Mouse (Mus musculus): ENCODE results near the gene Ganc. TPM values are rescaled to one million over a fixed set of nuclear protein-coding genes. Genes with fewer than 3 reads are reported as not detected.

Gene Ganc
- polyA plus RNA-seq, 1 experiment = 16.7 TPM

GRCm38 (mm10) chr2:120484241-120484640, 80.5 kb downstream of the Ganc start:
- Histone ChIP-seq H3K4me1 (ENCODE audit: control insufficient read depth, insufficient read depth, low read length) (no peaks in the 10 kb centered on the region), H3K4me3 (replicated peaks; ENCODE audit: extremely low read depth, low read depth, low read length) (no peak overlapping the region)
- WGBS = 89% methylated on average over 3 of the region's 3 CpGs
- DNase-seq = no peak
- TF ChIP-seq POLR2A (IDR thresholded peaks at IDR 0.05; ENCODE audit: borderline replicate concordance, extremely low read depth, low read depth, low read length) = no peak
- TF ChIP-seq CTCF (IDR thresholded peaks at IDR 0.05; ENCODE audit: insufficient read depth, low read length) = no peak

DNA sequence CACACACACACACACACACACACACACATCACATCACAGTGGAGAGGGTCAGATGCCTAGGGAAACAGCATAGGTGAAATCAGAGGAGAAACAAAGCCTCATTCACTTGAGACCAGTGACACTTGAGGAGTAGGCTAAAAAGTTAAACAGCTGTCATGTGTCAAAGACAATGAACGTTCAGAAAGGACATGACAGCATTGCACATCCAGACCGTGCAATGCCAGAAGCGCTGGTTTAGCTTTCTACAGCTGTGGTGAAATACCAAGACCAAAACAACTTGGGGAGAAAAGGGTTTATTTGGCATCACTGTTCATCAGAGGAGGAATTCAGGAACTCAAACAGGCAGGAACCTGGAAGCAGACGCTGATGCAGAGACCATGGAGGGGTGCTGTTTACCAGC, 89.6 kb downstream of the Ganc start:
- 48% methylated on average over 4 of the region's 4 CpGs for WGBS
- no peak for DNase-seq
- no peaks in the 10 kb centered on the region for H3K4me1 ChIP-seq (ENCODE audit: control insufficient read depth, insufficient read depth, low read length)

GRCm38 (mm10) chr2:120496511-120496910, 92.8 kb downstream of the Ganc start:
- Histone ChIP-seq H3K4me3 (replicated peaks; ENCODE audit: extremely low read depth, low read depth, low read length) (no peak overlapping the region), H3K4me1 (ENCODE audit: control insufficient read depth, insufficient read depth, low read length) (0 out of 2 replicates have a peak, but pooled peaks cover 3% of the 10 kb centered on the region)
- no peak for TF ChIP-seq CTCF (IDR thresholded peaks at IDR 0.05; ENCODE audit: insufficient read depth, low read length)
- no peak for TF ChIP-seq POLR2A (IDR thresholded peaks at IDR 0.05; ENCODE audit: borderline replicate concordance, extremely low read depth, low read depth, low read length)
- WGBS = 42% methylated on average over 3 of the region's 3 CpGs
- DNase-seq = no peak

More for the DNA sequence above, 89.6 kb downstream of the Ganc start:
- H3K4me3 ChIP-seq (replicated peaks; ENCODE audit: extremely low read depth, low read depth, low read length) = no peak overlapping the region
- TF ChIP-seq CTCF (IDR thresholded peaks at IDR 0.05; ENCODE audit: insufficient read depth, low read length) (no peak), POLR2A (IDR thresholded peaks at IDR 0.05; ENCODE audit: borderline replicate concordance, extremely low read depth, low read depth, low read length) (no peak)

DNA sequence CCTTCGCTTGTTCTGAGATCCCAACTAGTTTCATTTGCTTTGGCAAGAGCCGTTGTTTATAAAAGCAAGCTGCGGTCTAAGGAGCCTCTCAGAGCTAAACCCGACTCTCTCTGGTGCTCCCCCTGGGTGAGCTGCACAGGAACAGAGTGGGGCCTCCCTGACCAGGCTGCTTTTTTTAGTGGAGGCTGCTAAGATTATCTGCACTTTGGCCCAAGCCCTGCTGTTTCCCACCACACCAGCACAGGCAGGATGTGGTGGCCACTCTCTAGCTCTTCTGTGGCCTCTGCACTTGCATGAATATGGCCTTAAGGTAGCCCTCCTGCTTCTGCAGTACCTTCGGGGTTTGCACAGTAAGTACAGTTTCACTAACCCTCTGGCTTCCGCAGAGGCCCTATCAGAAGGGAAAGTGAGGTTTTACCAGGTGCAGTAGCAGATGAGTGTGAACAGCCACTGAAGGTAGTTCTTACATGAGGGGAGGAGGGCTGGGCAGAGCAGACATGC, 96.3 kb downstream of the Ganc start:
- H3K4me1 ChIP-seq (ENCODE audit: control insufficient read depth, insufficient read depth, low read length) = 0 out of 2 replicates have a peak, but pooled peaks cover 3% of the 10 kb centered on the region
- no peak for DNase-seq
- no peak overlapping the region for H3K4me3 ChIP-seq (replicated peaks; ENCODE audit: extremely low read depth, low read depth, low read length)
- WGBS = 23% methylated on average over 6 of the region's 6 CpGs
- no peak for TF ChIP-seq POLR2A (IDR thresholded peaks at IDR 0.05; ENCODE audit: borderline replicate concordance, extremely low read depth, low read depth, low read length)
- no peak for TF ChIP-seq CTCF (IDR thresholded peaks at IDR 0.05; ENCODE audit: insufficient read depth, low read length)

- Histone ChIP-seq H3K4me3 (replicated peaks; ENCODE audit: extremely low read depth, low read depth, low read length) (no peak overlapping the region), H3K4me1 (ENCODE audit: control insufficient read depth, insufficient read depth, low read length) (0 out of 2 replicates have a peak, but pooled peaks cover 3% of the 10 kb centered on the region)
- 40% methylated on average over 17 of the region's 17 CpGs for WGBS
- no peak for DNase-seq
- no peak for TF ChIP-seq POLR2A (IDR thresholded peaks at IDR 0.05; ENCODE audit: borderline replicate concordance, extremely low read depth, low read depth, low read length)
- TF ChIP-seq CTCF (IDR thresholded peaks at IDR 0.05; ENCODE audit: insufficient read depth, low read length) = no peak
Observed at GRCm38 (mm10) chr2:120501136-120501918, 97.6 kb downstream of the Ganc start.

GRCm38 (mm10) chr2:120501931-120502604, 98.4 kb downstream of the Ganc start:
- TF ChIP-seq POLR2A (IDR thresholded peaks at IDR 0.05; ENCODE audit: borderline replicate concordance, extremely low read depth, low read depth, low read length) (no peak), CTCF (IDR thresholded peaks at IDR 0.05; ENCODE audit: insufficient read depth, low read length) (no peak)
- 57% methylated on average over 13 of the region's 13 CpGs for whole genome bisulfite sequencing
- DNase-seq = no peak
- no peak overlapping the region for H3K4me3 ChIP-seq (replicated peaks; ENCODE audit: extremely low read depth, low read depth, low read length)
- 0 out of 2 replicates have a peak, but pooled peaks cover 3% of the 10 kb centered on the region for H3K4me1 ChIP-seq (ENCODE audit: control insufficient read depth, insufficient read depth, low read length)

DNA sequence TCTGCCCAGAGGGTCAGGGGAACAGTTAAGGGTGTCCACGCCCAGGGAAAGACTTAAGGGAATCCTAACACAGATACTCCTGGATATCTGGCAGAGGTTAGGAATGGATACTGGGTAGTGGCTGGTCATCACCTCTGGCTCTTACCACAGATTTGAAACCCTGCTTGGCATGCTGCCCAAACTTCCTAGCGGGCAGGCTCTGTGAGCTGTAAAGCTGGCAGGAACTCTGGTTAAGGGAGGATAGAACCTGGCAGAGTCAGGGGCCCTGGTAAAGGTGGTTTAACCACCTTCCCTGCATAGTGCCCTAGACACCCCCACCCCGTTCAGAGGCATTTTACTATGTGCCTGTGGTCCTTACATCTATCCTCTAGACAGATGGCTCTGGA, 98.9 kb downstream of the Ganc start:
- WGBS = 51% methylated on average over 3 of the region's 3 CpGs
- DNase-seq = no peak
- TF ChIP-seq CTCF (IDR thresholded peaks at IDR 0.05; ENCODE audit: insufficient read depth, low read length) (no peak), POLR2A (IDR thresholded peaks at IDR 0.05; ENCODE audit: borderline replicate concordance, extremely low read depth, low read depth, low read length) (no peak)
- 0 out of 2 replicates have a peak, but pooled peaks cover 3% of the 10 kb centered on the region for H3K4me1 ChIP-seq (ENCODE audit: control insufficient read depth, insufficient read depth, low read length)
- H3K4me3 ChIP-seq (replicated peaks; ENCODE audit: extremely low read depth, low read depth, low read length) = no peak overlapping the region

GRCm38 (mm10) chr2:120503094-120503493, 99.4 kb downstream of the Ganc start:
- no peak for DNase-seq
- TF ChIP-seq CTCF (IDR thresholded peaks at IDR 0.05; ENCODE audit: insufficient read depth, low read length) (no peak), POLR2A (IDR thresholded peaks at IDR 0.05; ENCODE audit: borderline replicate concordance, extremely low read depth, low read depth, low read length) (no peak)
- Histone ChIP-seq H3K4me3 (replicated peaks; ENCODE audit: extremely low read depth, low read depth, low read length) (no peak overlapping the region), H3K4me1 (ENCODE audit: control insufficient read depth, insufficient read depth, low read length) (0 out of 2 replicates have a peak, but pooled peaks cover 3% of the 10 kb centered on the region)
- 81% methylated on average over 6 of the region's 6 CpGs for WGBS

GRCm38 (mm10) chr2:120503992-120504391, 100.3 kb downstream of the Ganc start:
- 0 out of 2 replicates have a peak, but pooled peaks cover 3% of the 10 kb centered on the region for H3K4me1 ChIP-seq (ENCODE audit: control insufficient read depth, insufficient read depth, low read length)
- WGBS = 72% methylated on average over 5 of the region's 5 CpGs
- no peak for TF ChIP-seq POLR2A (IDR thresholded peaks at IDR 0.05; ENCODE audit: borderline replicate concordance, extremely low read depth, low read depth, low read length)
- TF ChIP-seq CTCF (IDR thresholded peaks at IDR 0.05; ENCODE audit: insufficient read depth, low read length) = no peak
- no peak overlapping the region for H3K4me3 ChIP-seq (replicated peaks; ENCODE audit: extremely low read depth, low read depth, low read length)
- no peak for DNase-seq

Other genes starting within 250 kb of the Ganc start
- gene Ehd4, start 249.3 kb upstream of the Ganc start, polyA plus RNA-seq (2012; rRNA removed) = 236 and 247 TPM in 2 replicates
- gene Pla2g4e, start 158.6 kb upstream of the Ganc start, polyA plus RNA-seq (2012; rRNA removed) = 0.24 and 6.3 TPM in 2 replicates
- 2.2 TPM in 1 of 2 replicates, not detected in the other for gene Pla2g4d, start 114.7 kb upstream of the Ganc start, polyA plus RNA-seq (2012; rRNA removed)
- 4.4 and 12.4 TPM in 2 replicates for gene Pla2g4f, start 89.7 kb upstream of the Ganc start, polyA plus RNA-seq (2012; rRNA removed)
- 25.0 and 27.0 TPM in 2 replicates for gene Vps39, start 50.8 kb upstream of the Ganc start, polyA plus RNA-seq (2012; rRNA removed)
- gene Tmem87a, start 217 bp downstream of the Ganc start, polyA plus RNA-seq (2012; rRNA removed) = 8.5 and 15.7 TPM in 2 replicates
- gene Capn3, start 52.1 kb downstream of the Ganc start, polyA plus RNA-seq (2012; rRNA removed) = 0.54 and 3.5 TPM in 2 replicates
- 48.6 and 51.0 TPM in 2 replicates for gene Zfp106, start 159.9 kb downstream of the Ganc start, polyA plus RNA-seq (2012; rRNA removed)
- gene Snap23, start 163.8 kb downstream of the Ganc start, polyA plus RNA-seq (2012; rRNA removed) = 5.2 and 11.1 TPM in 2 replicates
- 2.1 and 3.2 TPM in 2 replicates for gene Haus2, start 205.5 kb downstream of the Ganc start, polyA plus RNA-seq (2012; rRNA removed)
- gene Lrrc57, start 205.6 kb downstream of the Ganc start, polyA plus RNA-seq (2012; rRNA removed) = 9.3 and 12.9 TPM in 2 replicates
- gene Stard9, start 225.2 kb downstream of the Ganc start, polyA plus RNA-seq (2012; rRNA removed) = 28.3 and 34.7 TPM in 2 replicates